Mouse (Mus musculus) liver, embryonic 13.5 days (tissue): ENCODE data around the gene Tapbpl. TPM values are rescaled to one million over a fixed set of nuclear protein-coding genes. Genes with fewer than 3 reads are reported as not detected.
"Not testable (repeated sequence)": the region's sequence is repeated elsewhere in the genome, so short reads cannot be mapped to it uniquely, and the experiment has no call there.

Source experiments
- ATAC-seq: fragments of 200-750 bp; cut with Nextera tagmentation; 2 replicates; pipeline ENCODE4 v1.8.0; 2017; ENCODE audit warnings: low read depth, mild to moderate bottlenecking, moderate number of reproducible peaks, moderate library complexity
- DNase-seq: peaks from one replicate; pipeline ENCODE4 v3.0.0; 2022
- H3K27ac ChIP-seq: fragments of 300-500 bp; sonication (generic); 2 replicates; pipeline ENCODE4 v1.5.1; 2015; ENCODE audit warnings: moderate library complexity, mild to moderate bottlenecking, inconsistent platforms
- H3K27me3 ChIP-seq: fragments of 300-500 bp; sonication (generic); 2 replicates; pipeline ENCODE4 v1.6.1; 2015; ENCODE audit warnings: mild to moderate bottlenecking, inconsistent platforms
- H3K36me3 ChIP-seq: fragments of 300-500 bp; sonication (generic); 2 replicates; pipeline ENCODE4 v1.6.1; 2015; ENCODE audit warnings: mild to moderate bottlenecking, inconsistent platforms
- H3K4me1 ChIP-seq: fragments of 300-500 bp; sonication (generic); replicated peaks from 2 replicates; pipeline ENCODE4 v1.6.1; 2015; ENCODE audit warnings: inconsistent platforms
- H3K4me2 ChIP-seq: fragments of 300-500 bp; sonication (generic); 2 replicates; pipeline ENCODE4 v1.6.1; 2015; ENCODE audit warnings: inconsistent platforms, mild to moderate bottlenecking, moderate library complexity
- H3K4me3 ChIP-seq: fragments of 300-500 bp; sonication (generic); replicated peaks from 2 replicates; pipeline ENCODE4 v1.5.1; 2015; ENCODE audit warnings: mild to moderate bottlenecking, inconsistent platforms
- H3K9ac ChIP-seq: fragments of 300-500 bp; sonication (generic); 2 replicates; pipeline ENCODE4 v1.6.1; 2015; ENCODE audit warnings: mild to moderate bottlenecking, inconsistent platforms
- H3K9me3 ChIP-seq: fragments of 300-500 bp; sonication (generic); replicated peaks from 2 replicates; pipeline ENCODE4 v1.6.1; 2016; ENCODE audit warnings: inconsistent platforms
- WGBS: fragments of 180-500 bp; shearing (Covaris S2); methylation state at CpG from one replicate; pipeline ENCODE4 v1.1.7; 2015; ENCODE audit not compliant: insufficient replicate concordance; 5-methylcytosine and 5-hydroxymethylcytosine counted together
- polyA plus RNA-seq: library from polyadenylated mRNA; unstranded; fragments of >200 nt; fragmentation: Nextera tagmentation; extraction: Ambion mirVana; gene quantifications from 2 replicates; pipeline ENCODE4 v1.2.1, GENCODE M21; 2015

The Tapbpl gene
- 5.2 TPM in 2 replicates for polyA plus RNA-seq

GRCm38 (mm10) chr6:125231117-125232044, at the start of gene Tapbpl:
Gene Tapbpl, minus strand, starts transcription at chr6:125231860.
- Histone ChIP-seq H3K9ac (peak within 1 kb of the TSS; percentile 87), H3K27me3 (no peaks in the 10 kb centered on the region), H3K36me3 (peaks cover 3% of the 10 kb centered on the region; the same call in 1 of the 2 replicates), H3K9me3 (no peaks in the 10 kb centered on the region), H3K27ac (peak within 1 kb of the TSS; percentile 90), H3K4me3 (peak within 1 kb of the TSS; percentile 76), H3K4me1 (peaks cover 36% of the 10 kb centered on the region), H3K4me2 (peak within 1 kb of the TSS; percentile 92)
- WGBS: under 1% methylated on average over 16 of the region's 16 CpGs
- ATAC-seq (peak; percentile 63), DNase-seq (peak; percentile 56)

DNA sequence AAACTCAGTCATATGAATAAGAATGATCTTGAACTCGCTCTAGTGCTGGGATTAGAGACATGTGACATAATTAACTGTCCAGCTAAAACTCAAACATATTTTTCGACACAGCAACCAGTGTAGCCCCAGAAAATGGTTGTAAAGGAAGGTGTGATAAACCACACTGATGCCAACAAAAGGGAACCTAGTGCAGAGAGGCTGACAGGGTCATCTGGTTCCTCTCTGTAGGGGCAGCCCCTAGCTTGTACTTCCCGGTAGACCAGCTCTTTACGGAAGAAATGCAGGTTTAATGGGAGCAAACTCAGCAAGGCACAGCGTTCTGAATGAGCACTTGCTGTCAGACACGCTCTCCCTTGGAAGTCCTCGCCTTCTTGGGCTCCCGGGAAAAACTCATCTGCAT, 48.1 kb upstream of the Tapbpl start:
- Histone ChIP-seq H3K27ac (no peak overlapping the region), H3K4me3 (no peak overlapping the region), H3K9ac (no peak overlapping the region), H3K27me3 (no peaks in the 10 kb centered on the region), H3K9me3 (no peaks in the 10 kb centered on the region), H3K4me2 (no peak overlapping the region), H3K4me1 (no peaks in the 10 kb centered on the region), H3K36me3 (no peaks in the 10 kb centered on the region)
- no peak for ATAC-seq
- WGBS: 41% methylated on average over 8 of the region's 8 CpGs
- DNase-seq: no peak

GRCm38 (mm10) chr6:125274841-125275563, 43.3 kb upstream of the Tapbpl start:
- Histone ChIP-seq H3K4me1 (peaks cover 14% of the 10 kb centered on the region), H3K36me3 (no peaks in the 10 kb centered on the region), H3K9me3 (no peaks in the 10 kb centered on the region), H3K27ac (no peak overlapping the region), H3K9ac (no peak overlapping the region), H3K27me3 (no peaks in the 10 kb centered on the region), H3K4me2 (no peak overlapping the region), H3K4me3 (no peak overlapping the region)
- no peak for ATAC-seq
- no peak for DNase-seq
- WGBS: 51% methylated on average over 15 of the region's 15 CpGs

DNA sequence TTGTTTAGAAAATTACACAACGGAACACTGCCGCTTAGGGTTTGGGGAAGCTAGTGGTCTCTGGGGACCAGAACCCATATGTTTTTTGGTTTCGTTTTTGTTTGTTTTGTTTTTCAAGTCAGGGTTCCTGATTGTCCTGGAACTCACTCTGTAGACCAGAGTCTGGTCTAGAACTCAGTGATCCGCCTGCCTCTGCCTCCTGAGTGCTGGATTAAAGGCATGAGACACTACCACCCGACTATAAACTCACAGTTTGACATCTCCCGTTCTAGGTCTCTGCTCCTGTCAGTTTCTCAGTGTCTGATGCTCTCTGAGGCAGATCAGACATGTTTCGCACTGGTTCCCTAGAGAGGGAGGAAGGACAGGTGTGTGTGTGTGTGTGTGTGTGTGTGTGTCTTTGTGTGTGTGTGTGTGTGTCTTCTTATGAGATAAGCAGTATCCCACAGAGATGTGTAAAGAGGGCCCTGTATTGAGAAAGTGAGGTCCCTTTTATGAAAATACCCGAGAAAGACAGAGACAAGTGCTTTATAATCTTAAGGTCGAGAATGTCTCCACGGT, 40.6 kb upstream of the Tapbpl start:
- ATAC-seq (no peak), DNase-seq (no peak)
- H3K27me3 ChIP-seq: no peaks in the 10 kb centered on the region
- no peak overlapping the region for H3K4me3 ChIP-seq
- H3K27ac ChIP-seq: no peak overlapping the region
- H3K4me1 ChIP-seq: peaks cover 14% of the 10 kb centered on the region
- no peak overlapping the region for H3K9ac ChIP-seq
- 70% methylated on average over 10 of the region's 10 CpGs for WGBS
- no peaks in the 10 kb centered on the region for H3K36me3 ChIP-seq
- H3K4me2 ChIP-seq: no peak overlapping the region
- no peaks in the 10 kb centered on the region for H3K9me3 ChIP-seq

DNA sequence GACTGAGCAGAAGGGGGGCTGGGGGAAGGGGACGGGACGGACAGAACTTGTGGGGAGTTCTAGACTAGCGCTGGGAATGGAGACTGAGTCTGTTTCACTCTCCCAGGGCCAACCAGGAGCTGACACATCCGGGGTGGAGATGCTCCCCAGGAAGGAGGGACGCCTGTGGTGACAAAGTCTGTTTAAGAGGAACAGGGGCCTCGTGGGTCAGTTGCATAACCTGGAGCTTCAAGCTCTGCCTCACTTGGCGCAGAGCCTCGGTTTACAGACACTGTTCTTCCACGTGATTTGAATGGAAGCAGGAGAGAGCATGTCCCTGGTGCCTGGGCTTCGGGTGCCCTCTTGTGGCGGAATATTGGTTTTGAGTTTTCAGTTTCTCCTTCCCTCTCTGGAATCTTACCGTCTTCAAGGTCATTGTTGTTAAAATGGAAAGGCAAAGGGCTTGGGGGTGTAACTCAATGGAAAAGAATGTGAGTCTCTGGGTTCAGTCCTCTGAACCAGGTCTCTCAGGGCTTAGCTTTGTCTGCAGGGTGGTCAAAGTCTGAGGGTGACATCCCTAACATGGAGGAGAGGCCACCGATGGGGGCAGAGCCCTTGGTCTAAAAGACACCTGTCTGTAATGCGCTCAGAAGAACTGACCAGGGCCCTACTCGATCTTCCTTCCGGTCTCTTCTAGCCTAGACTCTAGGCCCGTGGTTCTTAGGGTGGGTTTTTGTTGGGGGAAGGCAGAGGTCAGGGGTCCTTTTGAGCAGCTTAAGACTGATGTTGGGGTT, 40.0 kb upstream of the Tapbpl start:
- Histone ChIP-seq H3K9me3 (no peaks in the 10 kb centered on the region), H3K4me3 (no peak overlapping the region), H3K27me3 (no peaks in the 10 kb centered on the region), H3K27ac (no peak overlapping the region), H3K9ac (0 out of 2 replicates have a peak overlapping the region, but pooled peaks have one; percentile 27), H3K4me1 (peaks cover 14% of the 10 kb centered on the region), H3K36me3 (no peaks in the 10 kb centered on the region), H3K4me2 (peak overlapping the region; percentile 39)
- WGBS: 15% methylated on average over 17 of the region's 17 CpGs
- ATAC-seq: peak; percentile 81
- peak; percentile 63 for DNase-seq

DNA sequence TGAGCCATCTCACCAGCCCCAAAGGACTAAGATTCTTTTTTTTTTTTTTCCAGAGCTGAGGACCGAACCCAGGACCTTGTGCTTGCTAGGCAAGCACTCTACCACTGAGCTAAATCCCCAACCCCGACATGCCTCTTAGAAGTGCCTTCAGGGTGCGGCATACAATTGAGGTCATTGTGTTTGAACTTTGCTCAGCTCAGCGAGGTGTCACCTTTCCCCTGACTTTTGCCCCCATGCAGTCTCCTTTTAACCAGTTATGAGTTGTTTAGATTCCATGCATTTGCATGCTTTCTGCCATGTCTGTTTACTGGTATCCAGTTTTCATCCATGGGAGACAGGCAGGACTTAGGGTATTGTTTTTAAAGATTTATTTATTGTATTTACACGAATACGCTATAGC, 37.1 kb upstream of the Tapbpl start:
- ATAC-seq (no peak), DNase-seq (no peak)
- H3K36me3 ChIP-seq: no peaks in the 10 kb centered on the region
- WGBS: 54% methylated on average over 6 of the region's 6 CpGs
- no peaks in the 10 kb centered on the region for H3K9me3 ChIP-seq
- H3K4me1 ChIP-seq: peaks cover 14% of the 10 kb centered on the region
- H3K27ac ChIP-seq: no peak overlapping the region
- H3K27me3 ChIP-seq: no peaks in the 10 kb centered on the region
- H3K4me2 ChIP-seq: no peak overlapping the region
- H3K9ac ChIP-seq: no peak overlapping the region
- no peak overlapping the region for H3K4me3 ChIP-seq

DNA sequence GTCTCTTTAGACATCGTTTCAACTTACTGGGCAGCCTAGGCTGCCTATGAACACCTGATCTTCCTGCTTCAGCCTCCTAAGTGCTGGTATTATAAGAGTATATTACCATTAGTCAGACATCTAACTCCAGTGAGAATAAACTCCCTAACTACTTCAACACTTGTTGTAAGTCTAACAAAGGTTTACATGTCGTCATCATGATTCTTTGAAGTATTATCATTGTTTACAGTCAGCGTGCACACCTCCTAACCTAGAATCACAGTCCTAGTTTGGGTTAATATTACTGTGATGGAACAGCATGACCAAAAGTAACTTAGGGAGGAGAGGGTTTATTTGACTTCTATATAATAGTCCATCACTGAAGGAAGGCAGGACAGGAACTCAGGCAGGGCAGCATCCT, 35.8 kb upstream of the Tapbpl start:
- Histone ChIP-seq H3K4me2 (no peak overlapping the region), H3K9me3 (no peaks in the 10 kb centered on the region), H3K27me3 (no peaks in the 10 kb centered on the region), H3K4me3 (no peak overlapping the region), H3K4me1 (peaks cover 14% of the 10 kb centered on the region), H3K9ac (no peak overlapping the region), H3K27ac (no peak overlapping the region), H3K36me3 (no peaks in the 10 kb centered on the region)
- 65% methylated on average over 3 of the region's 3 CpGs for WGBS
- ATAC-seq (no peak), DNase-seq (no peak)

- H3K9me3 ChIP-seq, H3K4me3 ChIP-seq, DNase-seq, H3K4me1 ChIP-seq, ATAC-seq, H3K27me3 ChIP-seq, H3K4me2 ChIP-seq, H3K9ac ChIP-seq, H3K36me3 ChIP-seq, H3K27ac ChIP-seq: not testable (repeated sequence)
- 60% methylated on average over 6 of the region's 6 CpGs for WGBS
Observed at GRCm38 (mm10) chr6:125266600-125266999, 34.9 kb upstream of the Tapbpl start.

- Histone ChIP-seq H3K36me3 (no peaks in the 10 kb centered on the region), H3K9me3 (no peaks in the 10 kb centered on the region), H3K4me3 (no peak overlapping the region), H3K4me1 (peaks cover 4% of the 10 kb centered on the region), H3K27me3 (no peaks in the 10 kb centered on the region), H3K4me2 (no peak overlapping the region), H3K27ac (no peak overlapping the region), H3K9ac (no peak overlapping the region)
- no peak for ATAC-seq
- 68% methylated on average over 13 of the region's 13 CpGs for WGBS
- no peak for DNase-seq
Observed at GRCm38 (mm10) chr6:125266091-125266490, 34.4 kb upstream of the Tapbpl start.

DNA sequence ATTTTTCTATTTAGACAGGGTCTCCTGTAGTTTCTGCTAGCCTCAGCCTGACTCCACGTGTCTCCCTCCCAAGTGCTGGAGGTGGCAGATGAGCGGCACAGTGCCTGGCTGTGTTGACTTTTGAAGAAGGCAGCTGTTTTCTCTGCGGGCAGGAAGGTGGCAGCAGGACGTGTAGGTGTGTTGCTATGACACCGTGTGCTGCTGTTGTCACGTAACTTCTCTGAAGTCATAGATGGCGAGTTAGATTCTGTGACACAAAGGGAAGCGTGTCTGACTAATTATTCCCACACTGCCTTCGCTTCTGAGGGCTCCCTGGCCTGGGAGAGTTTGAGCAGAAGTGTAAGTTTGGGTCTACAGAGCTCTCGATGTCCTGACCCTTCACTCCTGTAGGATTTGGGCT, 33.6 kb upstream of the Tapbpl start:
- WGBS: 40% methylated on average over 10 of the region's 10 CpGs

DNA sequence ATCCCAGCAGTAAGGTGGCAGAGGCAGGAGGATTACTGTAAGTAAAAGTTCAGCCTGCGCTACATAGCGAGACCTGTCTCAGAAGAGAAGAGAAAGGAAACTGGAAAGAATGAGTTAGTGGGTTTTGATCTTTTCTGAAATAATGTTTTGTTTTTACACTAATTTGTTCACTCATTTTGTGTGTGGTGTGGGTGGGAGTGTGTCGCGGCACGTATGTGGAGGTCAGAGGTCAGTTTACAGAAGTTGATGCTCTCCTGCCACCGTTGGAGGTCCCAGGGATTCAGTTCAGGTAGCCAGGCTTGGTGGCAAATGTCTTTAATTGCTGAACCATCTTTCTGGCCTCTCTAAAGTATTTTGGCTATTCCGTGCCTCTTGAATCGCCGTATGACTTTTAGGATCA, 32.6 kb upstream of the Tapbpl start:
- no peaks in the 10 kb centered on the region for H3K36me3 ChIP-seq
- ATAC-seq: no peak
- H3K9ac ChIP-seq: no peak overlapping the region
- H3K9me3 ChIP-seq: no peaks in the 10 kb centered on the region
- H3K27ac ChIP-seq: no peak overlapping the region
- H3K4me2 ChIP-seq: no peak overlapping the region
- no peak for DNase-seq
- no peak overlapping the region for H3K4me3 ChIP-seq
- H3K27me3 ChIP-seq: no peaks in the 10 kb centered on the region
- no peaks in the 10 kb centered on the region for H3K4me1 ChIP-seq
- 75% methylated on average over 9 of the region's 9 CpGs for WGBS

More for the DNA sequence above, 33.6 kb upstream of the Tapbpl start:
- no peaks in the 10 kb centered on the region for H3K4me1 ChIP-seq
- no peaks in the 10 kb centered on the region for H3K27me3 ChIP-seq
- no peak overlapping the region for H3K27ac ChIP-seq
- no peak overlapping the region for H3K9ac ChIP-seq
- ATAC-seq (no peak), DNase-seq (no peak)
- no peak overlapping the region for H3K4me3 ChIP-seq
- no peaks in the 10 kb centered on the region for H3K9me3 ChIP-seq
- H3K4me2 ChIP-seq: no peak overlapping the region
- H3K36me3 ChIP-seq: no peaks in the 10 kb centered on the region
